17 mouse cellular contexts compared by ENCODE assay signal in the genomic region with DNA sequence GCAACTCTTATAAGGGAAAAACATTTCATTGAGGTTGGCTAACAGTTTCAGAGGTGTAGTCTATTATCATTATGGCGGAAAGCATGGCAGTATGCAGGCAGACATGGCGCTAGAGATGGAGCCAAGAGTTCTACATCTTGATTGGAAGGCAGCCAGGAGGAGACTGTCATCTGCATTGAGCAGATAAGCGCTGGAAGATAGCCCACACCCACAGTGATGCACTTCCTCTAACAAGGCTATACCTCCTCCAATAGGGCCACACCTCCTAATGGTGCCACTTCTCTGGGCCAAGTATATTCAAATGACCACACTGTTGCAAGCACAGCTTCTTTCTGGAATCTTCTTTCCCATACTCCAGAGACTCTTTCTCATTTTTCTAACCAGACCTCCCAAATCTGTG.
DNase-seq lines count a peak whose midpoint lies in the region; ATAC-seq and TF ChIP-seq lines count a peak whose summit lies in the region.
"Had no signal": no experiment of that assay in that cellular context is flagged by ENCODE, and none has a peak within 500 bp of the region (broad histone marks: within the 10 kb centered on the region; RNA-seq: fewer than 3 reads in every experiment).

No protein-coding gene starts in this region.

- TF ChIP-seq CTCF in CH12.LX (conservative IDR thresholded peaks at IDR 0.05 in 1 of 2, IDR thresholded peaks at IDR 0.05 in 1 of 2; ENCODE audit: low read depth in 2 of 2, low read length in 2 of 2), result no peak

- DNase-seq in CD4-positive, CD25-positive, alpha-beta regulatory T cell, adult 2 months (ENCODE audit: low read depth, low spot score), result peak; percentile 36
- DNase-seq in CH12.LX (ENCODE audit: extremely low read depth), result peak; percentile 24
- peak; percentile 27 for DNase-seq in induced T-regulatory cell, adult 2 months (ENCODE audit: low read depth)
- DNase-seq in lung, postnatal 10 days, result peak; percentile 44
- no peak for DNase-seq in cerebellum, adult 8-10 months
- DNase-seq in retina, embryonic 14.5 days (ENCODE audit: low spot score), result no peak
- DNase-seq: heart, postnatal 14 days; kidney, postnatal 36 days; layer of hippocampus, postnatal 36 days; retina, postnatal 1 day; thymus, adult 2 months had no signal

- no peak overlapping the region for H3K4me3 ChIP-seq in CH12.LX (replicated peaks in 1 of 3; ENCODE audit: low read depth in 2 of 3, low read length in 2 of 3, poor library complexity in 1 of 3)
- H3K4me3 ChIP-seq in kidney, embryonic 14.5 days (ENCODE audit: low read length), result no peak overlapping the region
- H3K4me3 ChIP-seq: limb, embryonic 15.5 days; midbrain, embryonic 15.5 days had no signal

- H3K27ac ChIP-seq in CH12.LX (ENCODE audit: insufficient read depth, low read depth), result no peak overlapping the region
- H3K27ac ChIP-seq in kidney, embryonic 14.5 days (ENCODE audit: low read depth, low read length), result no peak overlapping the region
- H3K27ac ChIP-seq: limb, embryonic 15.5 days; midbrain, embryonic 15.5 days had no signal

- in situ Hi-C loops in CH12.LX (cut with MboI; ENCODE audit: low pct_ligation_motif_present, low pct_unique_long_range_greater_than_20kb, low sequenced_read_pairs), result loop anchor here (25.0 kb wide), 1 partner anchor 322 kb away; no protein-coding TSS in a partner anchor

- no peak for TF ChIP-seq POLR2A in CH12.LX (IDR thresholded peaks at IDR 0.05; ENCODE audit: low read depth, low read length)

- no peak for TF ChIP-seq RAD21 in CH12.LX (IDR thresholded peaks at IDR 0.05; ENCODE audit: low read depth, low read length)

- ATAC-seq in CD4-positive, CD25-positive, alpha-beta regulatory T cell, adult 4 months, result no peak
- ATAC-seq in kidney, embryonic 14.5 days (ENCODE audit: low FRiP score, low TSS enrichment), result no peak
- ATAC-seq: inflammation-experienced regulatory T-cells, adult 6 months; midbrain, embryonic 15.5 days; Patski had no signal

- dilution Hi-C loops in CH12.LX (cut with MboI; ENCODE audit: extremely low pct_ligation_motif_present, extremely low pct_unique_long_range_greater_than_20kb, low sequenced_read_pairs), result no loop called here

- H3K4me1 ChIP-seq in CH12.LX (ENCODE audit: control insufficient read depth in 1 of 2, insufficient read depth in 2 of 2), result peaks cover 19 to 41% of the 10 kb centered on the region in 2 experiments
- no peaks in the 10 kb centered on the region for H3K4me1 ChIP-seq in kidney, embryonic 14.5 days (ENCODE audit: control insufficient read depth, insufficient read depth, low read length)
- H3K4me1 ChIP-seq: limb, embryonic 15.5 days; midbrain, embryonic 15.5 days had no signal

- H3K79me2 ChIP-seq in CH12.LX (replicated peaks; ENCODE audit: control insufficient read depth, extremely low read depth, insufficient read depth, poor library complexity, severe bottlenecking), result no peaks in the 10 kb centered on the region

- no peak overlapping the region for H3K9ac ChIP-seq in CH12.LX (ENCODE audit: insufficient read depth, low read depth)
- H3K9ac ChIP-seq in kidney, embryonic 14.5 days (ENCODE audit: low read depth, low read length), result no peak overlapping the region
- H3K9ac ChIP-seq: limb, embryonic 15.5 days; midbrain, embryonic 15.5 days had no signal

- no peaks in the 10 kb centered on the region for H3K36me3 ChIP-seq in CH12.LX (replicated peaks in 1 of 2; ENCODE audit: control insufficient read depth in 1 of 2, insufficient read depth in 1 of 2, low read length in 1 of 2)
- H3K36me3 ChIP-seq in kidney, embryonic 14.5 days (ENCODE audit: control insufficient read depth, insufficient read depth, low read length), result no peaks in the 10 kb centered on the region
- H3K36me3 ChIP-seq: limb, embryonic 15.5 days; midbrain, embryonic 15.5 days had no signal

- H3K4me2 ChIP-seq in CH12.LX (ENCODE audit: insufficient read depth, low read depth, poor library complexity, severe bottlenecking), result no peak overlapping the region
- H3K4me2 ChIP-seq in kidney, embryonic 14.5 days (replicated peaks; ENCODE audit: low read depth, low read length), result no peak overlapping the region
- H3K4me2 ChIP-seq: limb, embryonic 15.5 days; midbrain, embryonic 15.5 days had no signal

- 95% methylated on average over 3 of the region's 3 CpGs for WGBS in kidney, embryonic 14.5 days

- TF ChIP-seq EP300 in CH12.LX (IDR thresholded peaks at IDR 0.05; ENCODE audit: low read length), result no peak

- no peaks in the 10 kb centered on the region for H3K9me3 ChIP-seq in CH12.LX (replicated peaks; ENCODE audit: low read length)
- no peaks in the 10 kb centered on the region for H3K9me3 ChIP-seq in kidney, embryonic 14.5 days (ENCODE audit: control insufficient read depth, low read length)
- H3K9me3 ChIP-seq: limb, embryonic 15.5 days; midbrain, embryonic 15.5 days had no signal

- H3K27me3 ChIP-seq in CH12.LX (replicated peaks), result no peaks in the 10 kb centered on the region
- H3K27me3 ChIP-seq in kidney, embryonic 14.5 days (ENCODE audit: control insufficient read depth, insufficient read depth, low read length), result no peaks in the 10 kb centered on the region
- H3K27me3 ChIP-seq: limb, embryonic 15.5 days; midbrain, embryonic 15.5 days; Patski had no signal

TF ChIP-seq in CH12.LX, 34 proteins besides CTCF, POLR2A, EP300 and RAD21:
- no peak for TF ChIP-seq TCF12 (IDR thresholded peaks at IDR 0.05; ENCODE audit: low read depth, low read length)
- TF ChIP-seq NRF1 (IDR thresholded peaks at IDR 0.05; ENCODE audit: low read depth, low read length), result no peak
- TF ChIP-seq BHLHE40 (IDR thresholded peaks at IDR 0.05; ENCODE audit: low read depth, low read length), result no peak
- TF ChIP-seq ELF1 (IDR thresholded peaks at IDR 0.05; ENCODE audit: low read depth, low read length), result no peak
- TF ChIP-seq UBTF (IDR thresholded peaks at IDR 0.05; ENCODE audit: low read depth, low read length), result no peak
- TF ChIP-seq GABPA (IDR thresholded peaks at IDR 0.05; ENCODE audit: insufficient replicate concordance, low read depth, low read length), result no peak
- no peak for TF ChIP-seq MEF2A (IDR thresholded peaks at IDR 0.05; ENCODE audit: borderline replicate concordance, low read depth, low read length)
- TF ChIP-seq ZNF384 (IDR thresholded peaks at IDR 0.05; ENCODE audit: low read depth, low read length), result no peak
- no peak for TF ChIP-seq SMC3 (IDR thresholded peaks at IDR 0.05; ENCODE audit: low read depth, low read length)
- no peak for TF ChIP-seq POLR2AphosphoS2 (IDR thresholded peaks at IDR 0.05; ENCODE audit: low read depth, low read length)
- TF ChIP-seq KAT2A (IDR thresholded peaks at IDR 0.05; ENCODE audit: insufficient replicate concordance, low read length), result no peak
- no peak for TF ChIP-seq MAX (IDR thresholded peaks at IDR 0.05; ENCODE audit: low read length)
- TF ChIP-seq PAX5 (IDR thresholded peaks at IDR 0.05; ENCODE audit: low read length), result no peak
- no peak for TF ChIP-seq SIN3A (IDR thresholded peaks at IDR 0.05; ENCODE audit: low read length)
- no peak for TF ChIP-seq USF2 (conservative IDR thresholded peaks at IDR 0.05; ENCODE audit: low read depth, low read length)
- no peak for TF ChIP-seq ZC3H11A (IDR thresholded peaks at IDR 0.05; ENCODE audit: low read depth, low read length)
- no peak for TF ChIP-seq HCFC1 (IDR thresholded peaks at IDR 0.05; ENCODE audit: low read depth, low read length)
- TF ChIP-seq ZMIZ1 (IDR thresholded peaks at IDR 0.05; ENCODE audit: low read depth, low read length), result no peak
- no peak for TF ChIP-seq CHD1 (IDR thresholded peaks at IDR 0.05; ENCODE audit: low read depth, low read length)

Comparison
In these comparisons a context has a peak if more than half of its experiments do, and no peak if none do; other contexts are left out.
1. DNase-seq: peak in CD4-positive, CD25-positive, alpha-beta regulatory T cell, adult 2 months (single experiment), CH12.LX (single experiment), induced T-regulatory cell, adult 2 months (single experiment) and lung, postnatal 10 days (single experiment); none in cerebellum, adult 8-10 months (single experiment) and retina, embryonic 14.5 days (single experiment).